Mouse (Mus musculus): ENCODE measurements around the gene Fry.

The Fry gene

DNA sequence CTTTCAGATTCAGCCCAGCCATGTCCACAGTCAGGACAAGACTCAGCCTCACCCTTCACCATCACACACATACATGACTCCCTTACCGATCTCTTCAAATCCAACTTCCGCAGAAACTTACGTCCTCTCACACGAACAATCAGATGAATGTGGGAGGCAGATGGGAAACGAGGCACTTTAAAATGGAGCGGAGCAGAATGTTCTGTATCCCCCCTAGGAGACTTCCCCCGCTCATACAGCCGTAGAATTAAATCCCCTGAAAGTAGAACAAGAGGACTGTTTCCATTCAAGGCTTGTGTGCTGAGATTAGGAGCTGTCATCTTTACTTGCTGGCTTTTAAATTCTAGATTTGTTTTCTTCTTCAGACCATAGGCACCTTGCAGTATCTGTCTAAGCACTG is 10.0 kb downstream of the Fry start:
- no peak for DNase-seq (ENCODE audit: low spot score in 2 of 2)

DNA sequence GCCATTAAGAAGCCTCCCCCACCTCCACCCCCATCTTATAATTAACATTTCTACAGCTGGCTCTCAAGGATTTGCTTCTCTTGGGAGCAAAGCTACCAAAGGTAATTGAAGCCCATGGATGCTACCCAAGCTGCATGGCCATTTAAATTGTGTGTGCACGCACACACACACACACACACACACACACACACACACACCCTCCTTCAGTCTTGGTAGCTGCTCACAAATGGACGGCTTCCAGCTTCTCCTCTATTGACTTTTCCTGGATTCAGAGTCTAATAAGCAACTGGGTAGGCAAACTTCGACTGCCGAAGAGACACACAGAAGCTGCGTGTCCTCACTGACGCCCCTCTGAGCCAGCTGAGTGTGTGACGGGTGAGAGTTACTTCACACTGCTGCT is 11.7 kb downstream of the Fry start:
- no peak for DNase-seq (ENCODE audit: low spot score in 2 of 2)

DNA sequence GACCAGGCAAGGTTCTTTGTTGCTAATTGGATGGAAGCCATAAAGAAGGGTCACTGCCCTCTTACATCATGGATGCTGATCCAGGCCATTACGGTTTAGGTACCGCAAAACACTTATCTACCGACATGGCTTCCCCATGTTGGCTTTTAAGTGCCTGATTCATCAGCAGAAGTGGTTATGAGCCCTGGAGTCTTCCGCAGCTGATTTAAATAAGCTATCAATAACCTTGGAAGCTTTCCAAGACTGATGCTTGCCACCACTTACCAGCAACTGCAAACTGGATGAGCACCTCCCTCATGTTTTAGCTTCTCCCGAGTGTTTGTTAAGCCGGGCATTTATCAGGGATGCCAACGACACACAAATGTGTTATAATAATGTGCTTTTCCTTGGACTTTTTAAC is 12.7 kb downstream of the Fry start:
- no peak for DNase-seq (ENCODE audit: low spot score in 2 of 2)

DNA sequence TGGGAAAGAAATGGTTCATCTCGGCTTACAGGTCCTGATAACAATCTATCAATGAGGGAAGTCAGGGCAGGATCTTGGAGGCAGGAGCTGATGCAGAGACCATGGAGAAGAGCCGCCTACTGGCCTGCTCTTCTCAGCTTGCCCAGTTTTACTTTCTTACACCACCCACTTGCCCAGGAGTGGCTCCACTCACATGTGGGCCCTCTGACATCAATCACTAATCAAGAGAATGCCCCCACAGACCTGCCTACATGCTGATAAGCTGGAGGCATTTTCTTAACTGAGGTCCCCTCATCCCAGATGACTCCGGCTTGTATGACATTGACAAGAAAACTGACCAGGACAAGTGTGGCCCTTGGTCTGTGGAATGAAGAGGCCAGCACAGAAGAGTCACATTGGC is 16.2 kb downstream of the Fry start:
- no peak for DNase-seq (ENCODE audit: low spot score in 2 of 2)

DNA sequence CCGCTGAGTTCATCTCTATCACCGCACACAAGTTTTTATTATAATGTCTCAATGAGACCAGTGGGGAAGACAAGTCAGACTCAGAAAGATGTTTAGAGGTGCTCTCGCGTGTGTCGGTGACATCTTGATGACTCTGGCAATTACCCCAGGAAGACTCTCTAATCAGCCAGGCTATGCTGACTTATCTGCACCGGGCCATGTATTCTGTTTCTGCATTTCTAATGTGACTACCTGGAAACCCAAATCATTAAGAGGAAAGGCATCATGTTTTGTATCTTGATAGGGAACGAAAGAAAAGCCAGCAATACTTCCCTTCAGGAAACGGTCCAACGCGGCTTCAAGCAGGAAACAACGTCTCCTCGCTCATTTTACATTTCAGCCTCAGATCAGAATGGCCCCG is 17.1 kb downstream of the Fry start:
- DNase-seq (ENCODE audit: low spot score in 2 of 2) = no peak

DNA sequence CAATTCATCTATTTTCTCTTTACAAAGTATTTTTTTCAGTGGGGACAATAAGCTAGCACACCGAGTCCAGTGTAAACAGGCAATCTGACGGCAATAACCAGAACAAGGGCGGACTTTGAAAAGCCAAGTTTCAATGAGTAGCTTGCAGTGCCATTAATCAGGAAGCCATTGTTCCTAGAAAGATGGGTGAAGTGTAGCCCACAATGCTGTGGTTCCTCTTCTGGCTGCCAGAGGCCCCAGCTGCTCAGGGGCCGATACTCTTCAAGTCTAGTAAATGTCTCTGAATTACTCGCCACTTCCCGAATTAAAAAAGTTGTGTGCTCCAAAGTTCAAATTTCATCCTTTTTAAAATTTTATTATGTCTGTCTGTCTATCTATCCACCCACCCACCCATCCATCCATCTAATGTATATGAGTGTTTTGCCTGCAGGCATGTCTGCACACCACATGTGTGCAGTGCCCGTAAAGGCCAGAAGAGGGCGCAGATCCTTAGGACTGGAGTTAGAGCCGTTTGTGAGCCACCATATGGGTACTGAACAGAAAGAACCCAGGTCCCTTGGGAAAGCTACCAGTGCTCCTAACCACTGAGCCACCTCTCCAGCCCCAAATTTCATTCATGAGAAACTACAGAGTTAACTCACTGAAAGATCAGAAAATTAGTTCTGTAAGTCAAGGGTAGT is 19.5 kb downstream of the Fry start:
- peak in 1 of 2 experiments; percentile 25 for DNase-seq (ENCODE audit: low spot score in 2 of 2)

DNA sequence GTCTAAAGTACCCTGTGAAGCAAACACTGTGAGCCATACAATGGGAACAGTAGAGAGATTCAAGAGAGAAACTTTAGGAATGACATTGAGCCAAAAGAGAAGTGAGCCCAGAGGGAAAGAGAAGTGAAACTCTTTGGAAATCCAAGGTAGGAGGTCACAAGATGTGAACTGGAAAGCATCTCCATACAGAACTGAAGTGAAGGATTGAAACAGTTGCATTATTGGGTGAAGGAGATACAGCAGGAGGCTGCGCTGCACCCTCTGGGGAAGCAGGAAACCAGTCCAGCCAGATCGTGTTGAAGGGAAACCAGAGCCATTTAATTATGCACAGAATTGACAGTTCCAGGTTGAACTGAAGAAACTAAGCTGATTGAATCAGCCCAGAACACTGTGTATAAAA is 22.1 kb downstream of the Fry start:
- no peak for DNase-seq (ENCODE audit: low spot score in 2 of 2)

DNA sequence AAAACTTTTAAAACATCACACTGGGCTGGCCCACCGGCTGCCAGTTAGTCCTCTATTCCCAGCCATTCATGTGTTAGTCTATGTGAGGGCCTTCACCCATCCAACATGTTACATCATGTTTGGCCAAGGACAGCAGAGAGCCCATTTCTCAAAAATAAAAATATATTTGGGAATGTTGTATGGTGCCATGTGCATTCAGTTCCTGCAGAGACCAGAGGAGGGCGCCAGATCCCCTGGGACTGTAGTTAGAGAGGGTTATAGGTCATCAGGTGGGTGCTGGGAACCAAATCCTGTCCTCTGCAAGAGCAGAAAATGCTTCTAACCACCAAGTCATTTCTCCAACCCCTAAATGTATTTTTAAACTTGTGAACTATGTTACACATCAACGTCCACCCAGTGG is 27.5 kb downstream of the Fry start:
- DNase-seq (ENCODE audit: low spot score in 2 of 2) = no peak

DNA sequence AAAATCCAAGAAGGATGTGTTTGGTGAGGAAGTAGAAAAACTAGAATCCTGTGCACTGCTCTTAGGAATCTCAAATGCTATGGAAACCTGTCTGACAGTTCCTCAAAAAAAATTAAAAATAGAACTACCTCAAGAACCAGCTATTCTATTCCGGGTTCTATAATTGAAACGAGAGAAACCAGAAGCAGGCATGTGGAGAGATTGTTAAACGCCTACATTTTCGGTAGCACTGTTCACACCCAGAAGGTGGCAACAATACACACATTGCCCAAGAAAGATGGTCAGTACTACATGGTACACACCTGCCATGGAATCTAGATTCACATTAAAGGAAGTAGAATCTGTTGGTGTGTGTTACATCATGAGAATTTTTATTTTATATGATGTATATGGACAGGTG is 28.2 kb downstream of the Fry start:
- DNase-seq (ENCODE audit: low spot score in 2 of 2) = no peak

DNA sequence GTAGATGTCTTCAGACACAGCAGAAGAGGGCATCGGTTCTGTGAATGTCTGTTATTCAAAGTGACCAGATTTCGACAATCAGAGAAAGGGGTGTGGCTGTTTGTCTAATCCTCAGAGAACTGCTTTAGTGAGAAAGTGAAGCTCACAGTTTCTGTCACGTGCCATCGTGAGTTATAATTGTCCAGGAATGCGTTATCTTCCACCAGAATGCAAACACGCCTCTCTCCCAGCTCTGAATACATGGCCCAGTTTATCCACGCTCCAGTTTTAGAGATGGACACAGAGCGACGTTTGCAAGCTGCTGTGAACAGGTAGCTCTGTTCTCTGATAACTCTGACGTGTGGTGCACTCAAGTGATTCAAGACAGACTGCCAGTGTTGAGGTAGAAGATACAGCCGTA is 31.3 kb downstream of the Fry start:
- no peak for DNase-seq (ENCODE audit: low spot score in 2 of 2)

DNA sequence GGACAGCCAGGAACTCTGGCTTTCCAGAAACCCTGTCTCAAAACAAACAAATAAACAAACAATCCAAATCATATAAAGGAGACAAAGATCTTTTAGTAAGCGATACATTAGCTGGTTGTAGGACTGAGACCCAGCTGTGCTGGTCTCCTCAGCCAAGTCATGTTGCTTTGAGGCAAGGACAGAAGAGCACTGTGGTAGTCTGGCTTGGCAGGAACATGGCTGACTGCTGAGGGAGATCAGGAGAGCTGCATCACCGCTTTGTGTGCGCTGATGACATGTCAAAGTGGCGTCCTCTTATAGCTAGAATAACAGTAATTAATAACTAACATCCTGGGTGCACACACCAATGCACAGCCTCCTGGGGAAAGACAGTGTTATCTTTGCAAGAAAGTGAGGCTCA is 32.5 kb downstream of the Fry start:
- no peak for DNase-seq (ENCODE audit: low spot score in 2 of 2)

DNA sequence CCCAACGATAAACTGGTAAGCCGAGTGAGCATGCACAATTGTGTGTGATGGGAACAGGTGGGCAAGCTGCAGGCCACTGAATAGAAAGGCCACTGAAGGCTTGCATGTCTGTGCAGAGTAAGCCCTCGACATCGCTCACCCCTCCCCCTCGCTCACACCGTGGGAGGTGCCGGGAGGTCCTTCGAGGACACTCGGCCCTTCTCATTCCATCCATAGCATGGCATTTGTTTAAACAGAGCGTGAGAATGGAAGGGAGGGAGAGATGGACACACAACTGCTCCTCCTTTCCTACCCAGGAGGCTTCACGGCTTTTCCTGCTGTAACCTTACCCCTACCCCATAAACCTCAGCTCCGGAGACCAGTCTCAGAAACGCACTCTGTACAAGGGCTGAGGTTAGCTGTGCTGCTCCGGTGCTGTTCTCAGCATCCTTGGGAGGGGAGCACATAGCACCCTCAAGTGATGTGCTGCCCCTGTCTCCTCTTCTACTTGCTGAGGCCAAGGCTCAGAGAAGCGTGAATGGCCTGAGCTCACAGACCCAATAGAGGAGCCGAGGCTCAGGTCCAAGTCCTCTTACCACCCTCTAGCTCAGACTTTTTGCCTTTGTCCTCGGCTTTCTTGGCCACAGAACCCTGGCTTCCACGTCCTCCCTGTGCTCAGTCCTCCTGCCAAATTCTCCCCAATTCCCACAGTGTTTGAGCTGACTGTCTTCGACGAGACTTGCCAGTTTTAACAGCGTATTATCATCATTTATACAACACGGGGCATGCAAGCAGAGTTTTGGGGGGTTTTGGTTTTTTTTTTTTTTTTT is 33.8 kb downstream of the Fry start:
- no peak for DNase-seq (ENCODE audit: low spot score in 2 of 2)

DNA sequence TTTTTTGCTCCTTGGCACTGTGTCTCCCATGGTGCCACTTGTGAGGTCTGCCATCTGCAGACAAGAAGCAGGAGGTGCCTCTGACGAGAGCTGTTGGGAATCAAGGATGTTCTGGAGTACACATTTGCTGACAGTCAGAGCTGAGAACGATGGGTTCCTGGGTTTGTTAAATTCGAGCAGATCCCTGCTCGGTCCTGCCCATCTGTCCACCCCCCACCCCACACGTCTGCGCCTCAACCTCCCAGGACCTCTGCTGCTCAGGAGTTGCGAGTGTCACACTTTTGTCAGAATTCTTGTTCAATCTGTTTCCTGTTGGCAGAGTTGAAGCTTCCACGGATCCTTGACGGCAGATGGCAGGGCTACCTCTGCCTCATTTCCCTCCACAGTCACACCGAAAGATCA is 34.4 kb downstream of the Fry start:
- no peak for DNase-seq (ENCODE audit: low spot score in 2 of 2)

DNA sequence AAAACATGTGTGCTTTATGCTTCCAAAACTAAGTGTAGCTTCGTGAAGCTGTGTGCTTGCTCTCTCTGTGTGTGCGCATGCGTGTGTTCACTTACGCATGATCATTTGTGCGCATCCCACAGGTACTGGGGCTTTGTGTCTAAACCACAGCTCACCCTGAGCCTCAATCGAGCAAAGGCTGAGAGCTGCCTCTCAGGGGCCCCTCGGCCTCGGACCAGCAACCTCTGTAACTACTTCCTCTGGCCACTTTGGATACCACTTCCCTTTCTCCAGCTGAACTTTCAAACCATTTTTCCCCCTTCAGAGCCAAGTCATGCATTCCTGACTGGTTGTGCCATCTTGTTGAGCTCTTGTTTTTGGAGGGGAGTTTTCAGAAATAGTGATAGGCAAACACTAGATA is 36.9 kb downstream of the Fry start:
- no peak for DNase-seq (ENCODE audit: low spot score in 2 of 2)

DNA sequence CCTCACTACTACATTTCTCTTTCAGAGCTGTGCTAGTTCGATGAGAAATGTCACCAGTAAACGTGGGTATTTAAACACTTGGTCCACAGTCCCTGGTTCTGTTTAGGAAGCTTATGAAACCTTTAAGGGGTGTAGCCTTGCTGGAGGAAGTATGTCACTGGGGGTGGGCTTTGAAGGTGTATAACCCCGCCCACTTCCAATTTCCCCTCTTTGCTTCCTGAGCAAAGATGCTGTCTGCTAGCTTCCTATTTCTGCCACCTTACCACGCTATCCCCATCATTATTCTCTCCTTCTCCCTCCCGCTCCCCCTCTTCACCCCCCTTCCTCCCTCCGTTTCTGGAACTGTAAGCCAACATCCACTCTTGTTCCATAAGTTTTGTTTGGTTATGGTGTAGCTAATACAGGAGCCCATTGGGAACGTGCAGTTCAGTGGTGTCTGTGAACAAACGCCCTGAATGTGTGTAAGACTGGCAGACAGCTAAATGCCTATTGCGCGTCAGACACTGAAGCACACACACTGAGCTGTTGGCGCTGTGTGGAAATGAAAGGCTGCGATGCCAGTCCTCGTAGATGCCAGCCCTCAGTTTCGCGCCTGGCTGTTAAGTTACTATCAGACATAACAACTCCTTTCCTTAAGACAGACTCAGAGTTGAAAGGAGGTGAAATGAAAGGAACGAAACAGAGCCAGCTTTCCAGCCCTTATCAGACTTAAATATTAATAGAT is 37.8 kb downstream of the Fry start:
- DNase-seq (ENCODE audit: low spot score in 2 of 2) = no peak

DNA sequence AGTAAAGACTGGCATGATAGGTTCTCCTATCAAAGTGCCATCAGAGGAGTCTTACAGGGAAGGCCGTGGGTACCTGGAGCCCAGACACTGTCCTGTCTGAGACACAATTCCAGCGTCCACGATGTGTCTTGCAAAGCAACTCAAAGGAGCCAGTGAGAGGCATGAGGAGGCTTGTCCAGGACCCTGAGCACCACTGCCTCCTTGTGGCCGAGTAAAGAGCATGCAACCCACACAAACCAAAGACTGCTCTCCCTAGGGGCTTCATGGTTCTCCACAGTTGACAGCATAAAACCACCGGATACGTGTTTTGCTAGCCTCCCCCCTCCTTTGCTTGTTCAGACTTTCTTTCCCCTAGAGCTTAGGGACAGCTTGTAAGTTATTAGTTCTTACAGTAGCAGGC is 39.2 kb downstream of the Fry start:
- DNase-seq (ENCODE audit: low spot score in 2 of 2) = peak in 1 of 2 experiments; percentile 68

DNA sequence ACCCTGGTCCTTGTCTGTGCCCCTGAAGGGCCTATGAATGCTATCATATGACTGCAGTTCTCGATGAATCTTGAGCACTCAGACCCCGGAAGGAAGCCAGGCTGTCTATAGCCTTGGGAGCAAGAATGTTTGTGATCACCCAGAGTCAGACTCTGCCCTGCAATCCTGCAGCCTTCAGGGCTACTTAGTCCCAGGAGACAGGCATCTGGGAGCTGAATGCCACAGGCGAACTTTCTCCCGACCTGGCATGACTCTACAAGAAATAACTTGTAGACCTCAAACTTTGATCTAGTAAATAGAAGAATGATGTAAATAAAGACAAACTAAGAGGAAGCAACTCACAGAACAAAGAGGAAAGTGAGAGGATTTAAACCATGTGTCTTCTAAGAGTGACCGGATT is 40.7 kb downstream of the Fry start:
- no peak for DNase-seq (ENCODE audit: low spot score in 2 of 2)

DNA sequence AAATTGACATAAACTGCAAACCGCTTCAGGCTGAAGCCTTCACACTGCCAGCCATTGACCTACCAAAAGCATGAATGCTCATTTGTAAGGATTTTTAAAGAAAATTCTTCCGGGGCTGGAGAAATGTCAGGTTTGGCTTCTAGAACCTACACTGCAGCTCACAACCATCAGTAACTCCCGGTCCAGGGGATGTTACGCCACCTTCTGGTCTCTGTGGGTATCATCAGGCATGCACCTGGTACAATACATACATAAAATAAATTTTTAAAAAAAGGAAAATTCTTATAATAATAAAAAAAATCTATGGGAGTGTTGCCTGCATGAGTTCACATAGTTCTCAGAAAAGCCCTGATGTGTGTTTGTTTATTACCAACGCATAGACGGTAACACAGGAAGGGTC is 42.7 kb downstream of the Fry start:
- DNase-seq (ENCODE audit: low spot score in 2 of 2) = peak in 1 of 2 experiments; percentile 14

DNA sequence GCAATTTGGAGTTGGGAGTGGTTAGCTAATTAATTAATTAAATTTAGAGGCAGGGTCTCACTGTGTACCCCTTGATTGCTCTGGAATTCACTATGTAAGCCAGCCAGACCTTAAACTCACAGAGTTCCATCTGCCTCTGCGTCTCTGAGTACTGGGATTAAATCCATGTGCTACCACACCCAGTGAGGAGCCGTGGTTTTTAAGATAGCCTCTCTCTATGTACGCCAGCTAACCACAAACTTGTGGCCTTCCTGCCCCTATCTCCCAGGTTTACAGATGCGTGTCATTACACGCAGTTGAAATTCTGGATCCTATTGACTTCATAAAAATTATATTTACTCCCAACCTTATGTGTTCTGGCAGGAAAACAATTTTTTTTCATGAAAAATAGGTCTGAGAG is 43.5 kb downstream of the Fry start:
- no peak for DNase-seq (ENCODE audit: low spot score in 2 of 2)

DNA sequence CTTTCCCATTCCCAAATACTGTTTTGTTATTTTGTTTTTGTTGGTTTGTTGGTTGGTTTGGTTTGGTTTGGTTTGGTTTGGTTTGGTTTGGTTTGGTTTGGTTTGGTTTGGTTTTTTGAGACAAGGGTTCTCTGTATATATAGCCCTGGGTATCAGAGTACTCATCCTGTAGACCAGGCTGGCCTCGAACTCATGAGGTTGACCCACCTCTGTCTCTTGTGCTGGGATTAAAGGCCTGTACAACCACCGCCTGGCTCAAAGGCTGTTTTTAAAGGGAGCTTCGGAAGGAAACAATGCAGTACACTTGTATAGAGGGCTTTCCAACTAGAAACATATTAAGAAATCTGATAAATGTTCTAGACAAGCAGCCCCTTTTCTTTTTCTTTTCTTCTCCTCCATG is 46.2 kb downstream of the Fry start:
- no peak for DNase-seq (ENCODE audit: low spot score in 2 of 2)

DNA sequence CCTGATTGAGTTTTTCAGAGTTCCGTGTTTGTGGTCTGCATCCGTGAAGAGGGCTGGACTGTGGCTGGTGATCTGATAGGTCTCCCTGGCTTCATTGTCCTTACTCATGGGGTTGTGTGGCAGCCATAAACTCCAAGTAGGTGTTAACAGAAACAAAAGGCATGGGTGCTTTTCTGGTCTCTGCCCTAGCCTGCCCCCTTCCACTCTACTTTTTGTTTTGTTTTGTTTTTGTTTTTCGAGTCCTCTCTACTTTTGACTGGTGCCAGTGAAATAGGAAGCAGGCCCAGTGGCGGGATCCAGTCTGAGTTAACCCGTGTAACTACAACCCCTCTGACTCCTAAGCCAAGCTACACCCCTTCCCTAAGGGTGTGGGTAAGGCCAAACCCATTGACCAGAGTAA is 48.4 kb downstream of the Fry start:
- DNase-seq (ENCODE audit: low spot score in 2 of 2) = no peak

DNA sequence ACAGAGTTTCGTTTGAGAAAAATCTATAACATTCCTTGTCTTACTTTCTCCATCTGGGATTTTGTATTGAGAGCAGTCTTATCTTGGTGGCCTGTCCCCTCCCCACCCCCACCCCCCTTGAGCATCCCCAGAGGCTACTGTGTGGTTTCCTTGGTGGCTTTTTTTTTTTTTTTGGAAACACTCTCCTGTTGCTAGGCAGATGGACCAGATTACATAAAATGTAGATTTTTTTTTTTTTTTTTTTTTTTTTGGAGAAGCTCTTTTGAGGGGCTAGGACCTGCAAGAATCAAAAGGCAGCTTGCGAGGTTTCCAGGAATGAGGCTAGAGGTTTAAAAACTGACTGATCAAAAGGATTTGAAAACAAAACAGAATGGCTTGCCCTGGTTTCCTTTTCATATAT is 48.8 kb downstream of the Fry start:
- DNase-seq (ENCODE audit: low spot score in 2 of 2) = no peak

DNA sequence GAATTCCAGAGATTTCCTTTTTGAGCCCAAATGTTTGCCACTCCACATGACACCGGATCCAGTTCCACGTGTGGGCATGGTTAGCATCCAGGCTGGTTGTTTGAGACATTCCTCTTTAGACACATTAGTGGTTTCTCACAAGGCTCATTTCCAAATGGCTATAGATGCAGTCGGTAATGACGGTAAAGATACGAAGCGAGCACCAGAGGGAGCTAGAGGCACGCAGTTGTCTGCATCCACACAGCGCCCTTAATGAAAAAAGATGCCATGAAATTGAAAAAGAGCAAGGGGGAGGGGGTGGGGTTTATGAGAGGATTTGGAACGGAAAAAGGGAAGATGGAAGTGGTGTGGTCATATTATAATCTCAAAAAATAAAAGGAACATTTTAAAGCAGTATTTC is 50.3 kb downstream of the Fry start:
- DNase-seq (ENCODE audit: low spot score in 2 of 2) = peak in 1 of 2 experiments; percentile 61
